Mouse (Mus musculus) hindbrain, embryonic 15.5 days (tissue): ENCODE measurements around the gene Lrig2. TPM values are rescaled to one million over a fixed set of nuclear protein-coding genes. Genes with fewer than 3 reads are reported as not detected.

Source experiments
- ATAC-seq: fragments of 200-750 bp; cut with Nextera tagmentation; 2 replicates; pipeline ENCODE4 v1.8.0; 2017; ENCODE audit warnings: low read depth, moderate number of reproducible peaks, moderate TSS enrichment; ENCODE audit not compliant: low FRiP score
- H3K27ac ChIP-seq: fragments of 300-500 bp; sonication (generic); replicated peaks from 2 replicates; pipeline ENCODE4 v1.5.1; 2015; ENCODE audit warnings: mild to moderate bottlenecking, inconsistent platforms
- H3K27me3 ChIP-seq: fragments of 300-500 bp; sonication (generic); 2 replicates; pipeline ENCODE4 v1.6.1; 2015; ENCODE audit warnings: control low read depth, inconsistent platforms
- H3K36me3 ChIP-seq: fragments of 300-500 bp; sonication (generic); 2 replicates; pipeline ENCODE4 v1.6.1; 2015; ENCODE audit warnings: control low read depth, inconsistent platforms
- H3K4me1 ChIP-seq: fragments of 300-500 bp; sonication (generic); replicated peaks from 2 replicates; pipeline ENCODE4 v1.6.1; 2015; ENCODE audit warnings: control low read depth, inconsistent platforms
- H3K4me2 ChIP-seq: fragments of 300-500 bp; sonication (generic); 2 replicates; pipeline ENCODE4 v1.6.1; 2015; ENCODE audit warnings: moderate library complexity, mild to moderate bottlenecking, inconsistent platforms
- H3K4me3 ChIP-seq: fragments of 300-500 bp; sonication (generic); 2 replicates; pipeline ENCODE4 v1.5.1; 2015; ENCODE audit warnings: mild to moderate bottlenecking, inconsistent platforms
- H3K9ac ChIP-seq: fragments of 300-500 bp; sonication (generic); 2 replicates; pipeline ENCODE4 v1.6.1; 2015; ENCODE audit warnings: inconsistent platforms
- H3K9me3 ChIP-seq: fragments of 300-500 bp; sonication (generic); 2 replicates; pipeline ENCODE4 v1.6.1; 2016; ENCODE audit warnings: control low read depth, inconsistent platforms
- WGBS: fragments of 180-500 bp; shearing (Covaris S2); methylation state at CpG from one replicate; pipeline ENCODE4 v1.1.7; 2015; 5-methylcytosine and 5-hydroxymethylcytosine counted together
- polyA plus RNA-seq: library from polyadenylated mRNA; unstranded; fragments of >200 nt; fragmentation: Nextera tagmentation; extraction: Ambion mirVana; gene quantifications from 2 replicates; pipeline ENCODE4 v1.2.1, GENCODE M21; 2015

The Lrig2 gene
- polyA plus RNA-seq, 1 experiment from 2014 or later, result 25.5 TPM

DNA sequence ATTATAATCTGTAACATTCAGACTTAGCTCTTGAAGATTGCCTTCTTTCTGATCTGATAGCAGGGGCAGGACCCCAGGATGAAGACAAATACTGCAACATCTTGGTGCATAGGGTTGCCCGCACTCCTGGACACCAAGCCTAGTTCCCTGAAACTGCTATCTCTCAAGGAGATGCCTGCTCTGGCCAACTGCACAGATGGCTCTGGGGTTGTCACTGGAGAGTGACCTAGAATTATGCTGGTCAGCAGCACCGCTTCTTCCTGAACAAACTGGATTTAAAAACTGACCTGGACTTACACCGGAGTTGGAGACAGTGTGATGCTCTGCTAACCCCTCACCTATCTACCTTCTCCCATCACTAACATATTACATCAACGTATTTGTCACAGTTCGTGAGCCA, 155.6 kb downstream of the Lrig2 start:
- H3K27me3 ChIP-seq, result no peaks in the 10 kb centered on the region
- H3K4me3 ChIP-seq, result no peak overlapping the region
- no peak overlapping the region for H3K9ac ChIP-seq
- H3K9me3 ChIP-seq, result no peaks in the 10 kb centered on the region
- H3K4me1 ChIP-seq, result peaks cover 11% of the 10 kb centered on the region; the same call in 1 of the 2 replicates
- no peak overlapping the region for H3K27ac ChIP-seq
- ATAC-seq, result no peak
- H3K4me2 ChIP-seq, result no peak overlapping the region
- no peaks in the 10 kb centered on the region for H3K36me3 ChIP-seq
- 96% methylated on average over 5 of the region's 5 CpGs for WGBS

DNA sequence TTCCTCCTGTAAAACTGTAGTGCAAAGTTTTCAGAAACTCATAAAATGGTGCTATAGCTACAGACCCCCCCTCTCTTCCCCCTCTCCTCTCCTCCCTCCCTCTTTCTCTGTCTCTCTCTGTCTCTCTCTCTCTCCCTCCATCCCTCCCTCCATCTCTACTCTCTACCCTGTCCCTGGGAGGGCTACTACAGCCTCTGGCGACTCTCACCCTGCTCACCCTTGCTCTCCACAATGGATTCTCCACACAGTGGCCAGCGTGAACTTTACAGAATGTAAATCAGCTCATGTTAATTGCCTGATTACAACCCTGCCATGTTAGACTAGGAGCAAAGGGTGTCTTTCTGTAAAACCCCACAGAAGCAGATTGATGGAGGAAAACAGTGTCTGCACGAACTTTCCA, 157.8 kb downstream of the Lrig2 start:
- Histone ChIP-seq H3K36me3 (no peaks in the 10 kb centered on the region), H3K4me2 (no peak overlapping the region), H3K9me3 (no peaks in the 10 kb centered on the region), H3K27ac (no peak overlapping the region), H3K27me3 (no peaks in the 10 kb centered on the region), H3K4me1 (peaks cover 20% of the 10 kb centered on the region; the same call in 1 of the 2 replicates), H3K9ac (no peak overlapping the region), H3K4me3 (no peak overlapping the region)
- WGBS, result 37% methylated on average over 3 of the region's 3 CpGs
- no peak for ATAC-seq

DNA sequence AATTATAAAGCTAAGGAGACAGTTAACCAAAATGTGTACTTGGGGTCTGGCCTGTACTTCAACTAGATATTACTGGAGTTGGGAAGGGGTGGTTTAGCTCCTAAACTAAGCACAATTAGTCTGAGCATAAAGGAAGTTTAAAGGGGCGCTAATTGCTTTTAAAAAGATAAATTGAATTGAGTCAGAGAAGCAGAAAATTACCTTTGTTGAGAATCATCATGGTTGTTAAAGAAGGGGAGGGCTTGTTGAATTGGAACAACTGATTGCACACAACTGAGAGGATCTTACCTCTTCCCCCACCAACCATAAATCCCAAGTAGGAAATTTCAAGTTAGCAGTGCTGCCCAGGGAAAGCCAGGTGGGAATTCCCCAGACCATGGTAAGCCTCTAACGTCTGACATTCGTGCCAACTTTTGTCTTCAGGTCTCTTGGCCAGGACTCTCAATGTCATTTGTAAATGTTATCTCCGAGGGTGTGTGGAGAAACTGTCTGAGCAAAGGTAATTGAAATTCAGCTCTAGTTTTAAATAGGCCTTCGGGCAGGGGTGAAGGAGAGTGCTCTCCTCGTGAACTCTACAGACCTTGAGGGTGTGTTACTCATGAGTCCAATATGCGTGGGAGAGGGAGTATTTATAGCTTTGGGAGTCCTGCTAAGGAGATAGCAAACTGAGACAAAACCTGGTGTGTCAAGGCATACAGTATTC, 159.2 kb downstream of the Lrig2 start:
- H3K27ac ChIP-seq, result no peak overlapping the region
- H3K4me3 ChIP-seq, result no peak overlapping the region
- H3K9ac ChIP-seq, result no peak overlapping the region
- WGBS, result 31% methylated on average over 7 of the region's 7 CpGs
- no peaks in the 10 kb centered on the region for H3K36me3 ChIP-seq
- no peaks in the 10 kb centered on the region for H3K27me3 ChIP-seq
- H3K4me2 ChIP-seq, result no peak overlapping the region
- H3K4me1 ChIP-seq, result peaks cover 20% of the 10 kb centered on the region; the same call in 1 of the 2 replicates
- no peaks in the 10 kb centered on the region for H3K9me3 ChIP-seq
- no peak for ATAC-seq

DNA sequence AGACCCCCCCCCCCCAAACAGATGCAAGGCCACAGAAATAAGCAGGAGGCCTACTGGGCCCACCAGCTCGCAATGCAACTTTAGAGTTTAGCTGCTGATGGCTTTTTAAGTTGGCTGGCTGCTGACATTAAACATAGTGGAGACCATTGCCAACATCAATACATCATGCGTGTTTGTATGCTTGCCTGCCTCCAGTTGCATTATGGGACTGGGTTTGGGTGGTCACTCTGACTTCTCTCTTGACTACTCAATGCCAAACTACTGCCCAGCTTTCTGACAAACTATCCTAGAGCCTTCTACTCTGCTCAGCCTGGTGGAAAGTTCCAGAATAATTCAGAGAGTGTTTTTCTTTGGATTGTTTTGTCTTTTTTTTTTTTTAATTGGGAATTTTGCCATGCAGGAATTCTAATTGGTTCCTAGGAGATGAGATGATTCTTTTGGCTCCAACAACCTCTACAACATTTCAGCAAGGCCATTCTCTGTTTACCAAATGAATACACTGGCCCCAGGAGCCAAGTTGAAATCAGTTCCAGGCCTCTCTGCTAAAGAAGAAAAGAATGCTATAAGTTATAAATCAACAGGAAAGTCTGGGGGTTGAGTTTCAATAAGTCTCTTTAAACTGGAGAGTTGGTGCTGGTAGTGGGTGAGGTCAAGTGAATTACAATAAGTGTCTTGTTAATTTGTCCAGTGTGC, 161.3 kb downstream of the Lrig2 start:
- 0 out of 2 replicates have a peak, but pooled peaks have one; percentile 37 for ATAC-seq

DNA sequence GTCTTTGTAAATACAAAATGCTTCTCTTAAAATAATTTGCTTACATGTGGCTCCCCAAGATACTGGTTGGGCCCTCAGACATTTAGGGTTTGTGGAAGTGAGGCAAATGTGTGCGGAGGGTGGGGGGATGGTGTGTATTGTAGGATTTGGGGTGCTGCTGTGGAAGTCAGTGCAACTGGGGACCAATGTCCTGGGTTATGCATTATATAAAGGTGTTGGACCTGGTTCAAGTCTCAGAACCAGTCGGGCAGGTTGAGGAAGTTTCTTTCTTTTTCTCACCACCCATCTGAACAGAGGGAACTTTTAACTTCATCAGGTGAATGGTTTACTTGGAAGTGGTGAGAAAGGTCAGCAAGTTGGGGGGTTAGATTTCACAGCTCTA, 161.9 kb downstream of the Lrig2 start:
- Histone ChIP-seq H3K9ac (no peak overlapping the region), H3K36me3 (no peaks in the 10 kb centered on the region), H3K27ac (no peak overlapping the region), H3K4me1 (peaks cover 20% of the 10 kb centered on the region; the same call in 1 of the 2 replicates), H3K4me2 (no peak overlapping the region), H3K27me3 (no peaks in the 10 kb centered on the region), H3K9me3 (no peaks in the 10 kb centered on the region), H3K4me3 (no peak overlapping the region)
- ATAC-seq, result no peak; the same call in 1 of the 2 replicates
- 84% methylated on average over 2 of the region's 2 CpGs for WGBS

More for the DNA sequence above, 161.3 kb downstream of the Lrig2 start:
- Histone ChIP-seq H3K9ac (no peak overlapping the region), H3K9me3 (no peaks in the 10 kb centered on the region), H3K36me3 (no peaks in the 10 kb centered on the region), H3K27me3 (no peaks in the 10 kb centered on the region), H3K4me3 (no peak overlapping the region), H3K4me1 (peaks cover 20% of the 10 kb centered on the region; the same call in 1 of the 2 replicates), H3K27ac (no peak overlapping the region), H3K4me2 (no peak overlapping the region)
- WGBS, result 80% methylated on average over 2 of the region's 2 CpGs

DNA sequence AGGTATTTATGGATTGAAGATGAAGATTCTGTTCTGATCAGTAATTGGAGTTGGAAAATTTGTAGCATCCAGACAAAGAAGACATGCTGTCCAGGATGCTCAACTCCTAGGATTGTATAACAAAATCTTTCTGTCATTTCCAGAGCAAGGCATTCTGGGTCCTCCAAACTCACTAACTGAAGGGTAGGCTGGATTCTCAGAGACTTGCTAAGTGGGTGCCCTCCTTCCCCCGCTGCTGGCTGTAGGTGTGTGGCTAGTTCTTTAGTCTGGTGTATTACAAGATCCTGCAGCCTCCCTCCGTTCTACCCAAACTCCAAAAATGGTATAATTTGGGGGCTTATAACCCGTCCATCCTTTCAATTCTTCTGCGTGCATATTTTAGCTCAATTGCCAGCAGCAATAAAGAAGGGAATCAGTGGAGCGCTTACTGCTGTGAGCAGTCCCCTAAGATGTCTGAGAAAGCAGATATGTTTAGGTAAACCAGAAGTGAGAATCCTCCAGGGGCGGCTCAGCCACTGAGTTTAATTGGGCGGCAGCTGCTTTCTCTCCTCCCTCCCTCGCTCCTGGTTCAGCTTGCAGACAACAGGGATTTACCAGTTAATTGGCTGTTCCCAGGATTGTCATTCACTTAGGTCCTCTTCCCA, 162.4 kb downstream of the Lrig2 start:
- WGBS, result 22% methylated on average over 8 of the region's 8 CpGs
- H3K27ac ChIP-seq, result no peak overlapping the region

More for the DNA sequence above, 162.4 kb downstream of the Lrig2 start:
- H3K9ac ChIP-seq, result no peak overlapping the region
- H3K4me3 ChIP-seq, result no peak overlapping the region
- H3K9me3 ChIP-seq, result no peaks in the 10 kb centered on the region
- H3K36me3 ChIP-seq, result no peaks in the 10 kb centered on the region
- peak overlapping the region; percentile 24; the same call in 1 of the 2 replicates for H3K4me2 ChIP-seq
- ATAC-seq, result peak; percentile 69
- no peaks in the 10 kb centered on the region for H3K27me3 ChIP-seq
- peaks cover 20% of the 10 kb centered on the region; the same call in 1 of the 2 replicates for H3K4me1 ChIP-seq

Other genes starting within 250 kb of the Lrig2 start
- 9.1 and 10.5 TPM in 2 replicates for gene Slc16a1, start 126.8 kb upstream of the Lrig2 start, polyA plus RNA-seq